Mouse (Mus musculus): ENCODE data around the gene Raf1.

Raf1 gene

GRCm38 (mm10) chr6:115676452-115677128, at the start of gene Raf1:
Raf1 (minus strand) TSS chr6:115676635.
- peak; percentile 98 for DNase-seq (ENCODE audit: low spot score)

GRCm38 (mm10) chr6:115722246-115722645, 45.8 kb upstream of the Raf1 start:
- DNase-seq (ENCODE audit: low spot score), result peak; percentile 58

GRCm38 (mm10) chr6:115717715-115718558, 41.5 kb upstream of the Raf1 start:
- no peak for DNase-seq (ENCODE audit: low spot score)

- peak; percentile 47 for DNase-seq (ENCODE audit: low spot score)
Measured at GRCm38 (mm10) chr6:115717101-115717652, 40.7 kb upstream of the Raf1 start.

GRCm38 (mm10) chr6:115711261-115711660, 34.8 kb upstream of the Raf1 start:
- DNase-seq (ENCODE audit: low spot score), result no peak

GRCm38 (mm10) chr6:115702901-115703300, 26.5 kb upstream of the Raf1 start:
- DNase-seq (ENCODE audit: low spot score), result no peak

- no peak for DNase-seq (ENCODE audit: low spot score)
Measured at GRCm38 (mm10) chr6:115701302-115701701, 24.9 kb upstream of the Raf1 start.

- no peak for DNase-seq (ENCODE audit: low spot score)
Measured at GRCm38 (mm10) chr6:115700778-115701177, 24.3 kb upstream of the Raf1 start.

GRCm38 (mm10) chr6:115698699-115699098, 22.3 kb upstream of the Raf1 start:
- DNase-seq (ENCODE audit: low spot score), result peak; percentile 39

- DNase-seq (ENCODE audit: low spot score), result peak; percentile 70
Measured at GRCm38 (mm10) chr6:115697739-115698558, 21.5 kb upstream of the Raf1 start.

GRCm38 (mm10) chr6:115696707-115697215, 20.3 kb upstream of the Raf1 start:
- no peak for DNase-seq (ENCODE audit: low spot score)

GRCm38 (mm10) chr6:115695124-115695523, 18.7 kb upstream of the Raf1 start:
- DNase-seq (ENCODE audit: low spot score), result peak; percentile 48

GRCm38 (mm10) chr6:115694441-115694842, 18.0 kb upstream of the Raf1 start:
- no peak for DNase-seq (ENCODE audit: low spot score)

GRCm38 (mm10) chr6:115692963-115693730, 16.7 kb upstream of the Raf1 start:
- no peak for DNase-seq (ENCODE audit: low spot score)

- DNase-seq (ENCODE audit: low spot score), result no peak
Measured at GRCm38 (mm10) chr6:115692163-115692950, 15.9 kb upstream of the Raf1 start.

GRCm38 (mm10) chr6:115690105-115690504, 13.7 kb upstream of the Raf1 start:
- no peak for DNase-seq (ENCODE audit: low spot score)

- no peak for DNase-seq (ENCODE audit: low spot score)
Measured at GRCm38 (mm10) chr6:115688589-115688988, 12.2 kb upstream of the Raf1 start.

- no peak for DNase-seq (ENCODE audit: low spot score)
Measured at GRCm38 (mm10) chr6:115687753-115688152, 11.3 kb upstream of the Raf1 start.

GRCm38 (mm10) chr6:115684851-115685646, 8.6 kb upstream of the Raf1 start:
- DNase-seq (ENCODE audit: low spot score), result no peak
